Mouse (Mus musculus) cerebellum, adult 2 months (tissue): ENCODE results near the gene Agap1.
A peak's percentile ranks its signal among the peaks of the same experiment; 100 is the strongest.

Experiments used
- CTCF ChIP-seq: fragments of 200-500 bp; IDR thresholded peaks from 2 replicates; pipeline ENCODE4 v1.5.1; 2011; ENCODE audit warnings: low read depth, mild to moderate bottlenecking, control low read depth, low read length, moderate library complexity, borderline replicate concordance; ENCODE audit not compliant: insufficient read depth
- POLR2A ChIP-seq: fragments of 200-500 bp; IDR thresholded peaks from 2 replicates; pipeline ENCODE4 v1.6.1; 2011; ENCODE audit warnings: low read length, control low read depth, borderline replicate concordance; ENCODE audit not compliant: insufficient read depth

- peak; percentile 89 for TF ChIP-seq CTCF
- TF ChIP-seq POLR2A: no peak
Measured at GRCm38 (mm10) chr1:89606612-89607011, 152.0 kb downstream of the Agap1 start.
